Mouse (Mus musculus): ENCODE results near the gene Lpin1.

Lpin1 gene

GRCm38 (mm10) chr12:16527941-16528340 is 82.8 kb downstream of the Lpin1 start:
- no peak for DNase-seq (ENCODE audit: low read depth, low spot score)

GRCm38 (mm10) chr12:16526862-16527261 is 83.9 kb downstream of the Lpin1 start:
- no peak for DNase-seq (ENCODE audit: low read depth, low spot score)

DNA sequence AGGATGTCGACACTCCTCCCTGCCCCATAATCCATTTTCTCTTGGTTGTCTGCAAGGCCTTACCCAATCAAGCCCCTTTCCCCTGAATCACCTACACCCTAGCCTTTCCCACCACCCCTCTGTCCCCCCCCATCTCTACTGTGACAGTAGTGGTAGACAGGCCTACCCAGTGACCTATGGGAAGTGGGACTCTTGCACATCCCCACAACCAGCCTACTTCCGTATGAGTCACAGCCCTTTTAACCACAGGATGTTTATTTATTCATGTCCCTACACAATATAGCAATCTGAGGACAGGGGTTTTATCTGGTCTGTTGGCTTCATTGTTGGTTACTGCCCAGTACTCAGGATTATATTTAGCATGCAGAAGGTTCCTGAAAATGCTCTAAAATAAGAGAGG is 84.6 kb downstream of the Lpin1 start:
- DNase-seq (ENCODE audit: low read depth, low spot score), result no peak

DNA sequence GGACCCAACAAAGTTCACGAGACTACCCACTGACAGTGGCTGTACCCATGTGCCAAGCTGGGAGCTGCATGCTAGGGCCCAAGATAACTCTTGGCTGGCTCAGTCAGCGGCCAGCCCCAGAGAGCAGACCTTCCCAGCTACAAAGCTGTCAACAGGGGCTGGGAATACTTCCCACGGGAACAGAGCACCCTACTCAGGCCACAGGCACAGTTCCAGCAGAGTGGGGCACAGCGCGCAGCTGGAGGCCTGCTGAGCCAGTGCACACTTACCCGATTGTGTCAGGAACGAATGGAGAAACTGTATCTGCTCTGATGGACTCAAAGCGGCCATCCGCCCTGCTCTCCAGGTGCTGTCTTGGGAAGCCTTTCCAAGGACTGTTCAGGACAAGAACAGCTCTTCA is 95.6 kb downstream of the Lpin1 start:
- DNase-seq (ENCODE audit: low read depth, low spot score), result no peak

DNA sequence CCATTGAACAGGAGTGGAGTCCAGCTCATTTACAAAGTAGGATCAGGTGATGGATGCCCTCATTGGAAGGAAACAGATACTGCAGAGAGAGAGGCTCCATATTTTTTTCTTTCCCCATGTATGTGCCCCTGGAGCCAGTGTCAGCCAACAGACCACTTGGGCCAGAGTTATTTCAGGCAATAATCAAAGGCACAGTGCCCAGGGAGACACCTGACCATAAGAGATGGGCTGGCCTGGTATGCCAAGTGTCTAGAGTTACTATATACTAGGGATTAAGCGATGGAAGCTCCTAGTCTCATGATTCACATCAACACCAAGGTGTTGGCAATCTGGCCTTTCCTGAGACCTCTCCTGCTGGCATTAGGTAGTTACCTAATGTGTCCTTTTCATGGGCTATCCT is 97.8 kb downstream of the Lpin1 start:
- no peak for DNase-seq (ENCODE audit: low read depth, low spot score)

DNA sequence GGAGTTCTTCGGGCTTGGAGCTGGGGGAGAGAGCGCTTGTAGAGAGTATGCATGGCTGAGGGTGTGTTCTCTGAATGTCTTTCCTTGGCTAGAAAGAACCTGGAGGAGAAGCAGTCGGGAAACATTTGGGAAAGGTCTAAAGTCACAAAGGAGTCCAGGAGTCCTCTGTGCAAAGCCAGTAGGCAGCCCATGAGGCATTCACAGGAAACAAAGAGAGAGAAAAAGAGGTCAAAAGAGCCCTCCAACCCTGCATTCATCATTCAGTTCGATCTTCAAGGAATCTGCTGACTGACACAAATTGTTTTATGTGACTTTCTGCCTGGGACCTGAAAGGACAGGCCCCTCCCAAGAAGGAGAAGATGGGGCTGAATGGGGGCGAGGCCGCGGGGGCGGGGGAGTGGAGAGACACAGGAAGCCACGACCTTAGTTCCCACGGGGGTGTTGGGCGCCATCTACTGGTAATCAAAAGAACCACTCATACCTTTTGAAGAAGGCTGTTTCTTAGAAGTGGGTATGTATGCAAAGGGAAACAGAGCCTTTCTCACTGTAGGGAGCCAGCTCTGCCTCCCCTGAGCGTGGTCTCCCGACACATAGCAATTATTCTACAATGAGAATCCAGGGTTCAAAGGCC is 101.5 kb downstream of the Lpin1 start:
- peak; percentile 86 for DNase-seq (ENCODE audit: low read depth, low spot score)

DNA sequence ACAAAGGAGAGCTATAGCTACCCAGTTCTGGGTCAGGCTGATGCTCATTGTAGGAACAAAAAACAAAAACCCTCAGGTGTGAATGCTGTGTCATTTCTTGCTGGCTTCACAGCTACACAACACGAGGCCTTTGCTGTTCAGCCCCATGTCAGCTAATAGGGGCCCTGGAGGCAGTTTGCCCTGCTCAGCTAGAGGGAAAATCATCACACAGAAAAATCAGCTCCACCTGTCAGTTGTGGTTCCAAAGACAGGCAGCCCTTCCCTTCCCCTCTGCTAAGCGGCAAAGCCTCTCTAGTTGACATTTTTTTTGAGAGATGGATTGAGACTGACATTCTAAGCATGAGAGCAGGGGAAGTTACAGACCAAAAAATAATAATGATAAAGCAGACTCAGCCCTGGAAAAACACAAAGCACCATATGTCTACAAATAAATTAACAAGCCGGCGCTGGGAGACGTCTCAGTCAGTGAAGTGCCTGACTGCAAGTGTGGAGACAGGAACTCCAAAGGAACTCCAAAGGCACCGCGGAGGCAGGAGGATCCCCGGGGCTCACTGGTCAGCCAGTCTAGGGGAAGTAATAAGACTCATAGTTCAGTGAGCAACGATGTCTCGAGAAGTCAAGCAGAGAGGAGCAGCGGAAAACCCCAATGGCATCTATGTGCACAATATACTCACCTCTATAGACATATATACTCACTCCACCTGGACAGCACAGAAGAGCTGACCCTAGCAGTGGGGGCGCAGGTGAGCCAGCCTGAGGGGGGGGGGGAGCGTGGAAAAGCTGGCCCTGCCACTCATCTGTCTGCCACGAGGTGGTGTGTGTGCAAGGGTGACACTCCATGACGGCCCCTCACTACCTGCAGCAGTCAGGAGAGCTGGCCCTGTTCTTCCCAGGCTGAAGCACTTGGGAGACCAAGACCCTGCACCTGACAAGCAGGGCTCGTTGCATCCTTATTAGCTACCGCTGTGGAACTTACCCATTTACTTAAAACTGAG is 103.7 kb downstream of the Lpin1 start:
- DNase-seq (ENCODE audit: low read depth, low spot score), result no peak

DNA sequence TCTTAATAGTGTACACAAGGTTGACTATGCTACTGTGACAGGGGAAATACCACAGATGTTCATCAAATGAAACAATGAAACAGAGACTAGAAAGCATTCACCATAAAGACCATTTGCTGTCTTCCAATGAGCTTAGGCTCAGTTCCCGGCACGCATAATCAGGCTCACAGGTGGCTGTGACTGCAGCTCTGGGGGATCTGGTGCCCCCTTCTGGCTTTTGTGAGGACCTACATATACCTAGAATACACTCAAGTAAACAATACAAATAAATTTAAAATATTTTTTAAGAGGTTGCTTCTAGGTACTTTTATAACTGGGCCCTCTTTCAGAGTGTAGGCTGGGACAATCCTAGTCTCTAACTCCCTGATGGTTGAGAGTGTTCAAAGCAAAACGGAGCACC is 106.5 kb downstream of the Lpin1 start:
- peak; percentile 69 for DNase-seq (ENCODE audit: low read depth, low spot score)

DNA sequence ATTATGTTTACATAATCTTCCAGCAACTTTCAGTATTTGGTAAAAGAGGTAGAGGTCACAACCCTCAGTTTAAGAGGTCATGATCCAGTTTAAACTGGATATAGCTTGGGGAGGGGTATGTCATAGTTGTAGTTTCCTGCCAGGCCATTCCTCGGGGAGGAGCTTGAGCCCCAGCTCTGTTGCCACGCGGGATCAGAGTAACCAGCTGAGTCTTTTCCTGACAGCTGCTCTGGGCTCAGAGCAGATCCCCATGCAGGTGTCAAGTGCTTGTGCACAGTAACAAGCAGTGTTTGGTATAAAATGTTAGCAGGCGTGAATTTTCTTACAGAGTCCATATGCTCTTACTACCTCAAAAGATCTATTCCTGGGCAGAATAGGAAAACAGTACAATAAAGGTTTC is 112.8 kb downstream of the Lpin1 start:
- peak; percentile 10 for DNase-seq (ENCODE audit: low read depth, low spot score)

GRCm38 (mm10) chr12:16492713-16493112 is 118.1 kb downstream of the Lpin1 start:
- no peak for DNase-seq (ENCODE audit: low read depth, low spot score)

DNA sequence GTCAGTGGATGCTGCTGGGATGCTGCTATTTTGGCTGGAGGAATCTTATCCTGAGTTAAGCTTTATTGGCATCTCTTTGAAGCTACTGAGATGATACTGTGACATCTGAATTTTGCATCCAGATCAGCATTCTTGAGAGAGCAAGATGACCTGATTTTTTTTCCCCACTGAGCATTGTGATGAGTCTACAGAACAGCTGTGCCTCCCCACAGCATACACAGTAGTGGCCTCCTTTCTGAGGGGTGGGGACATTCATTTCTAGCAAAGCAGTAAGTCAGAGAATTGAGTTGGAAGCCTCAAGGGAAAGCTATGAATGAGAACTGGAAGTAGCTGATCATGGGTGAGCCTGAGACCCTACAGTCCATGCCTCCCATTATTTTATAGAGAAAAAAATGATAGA is 121.9 kb downstream of the Lpin1 start:
- no peak for DNase-seq (ENCODE audit: low read depth, low spot score)

- DNase-seq (ENCODE audit: low read depth, low spot score), result no peak
These were observed 123.3 kb downstream of the Lpin1 start for GRCm38 (mm10) chr12:16487453-16487852.
